Mouse (Mus musculus) gastrocnemius, postnatal 25 days (tissue): ENCODE measurements around the gene Gm48551. TPM values are rescaled to one million over a fixed set of nuclear protein-coding genes. Genes with fewer than 3 reads are reported as not detected.

Experiments
- DNase-seq: peaks from one replicate; pipeline ENCODE4 v3.0.0; 2022
- total RNA-seq, 2 experiments: library from RNA; stranded (reverse); gene quantifications; 1 replicate in 1 of 2; 2 replicates in 1 of 2; pipeline ENCODE4 v1.2.3; 2021

Gm48551 gene
- total RNA-seq, 2 experiments from 2014 or later = 0.78 to 1.0 TPM

DNA sequence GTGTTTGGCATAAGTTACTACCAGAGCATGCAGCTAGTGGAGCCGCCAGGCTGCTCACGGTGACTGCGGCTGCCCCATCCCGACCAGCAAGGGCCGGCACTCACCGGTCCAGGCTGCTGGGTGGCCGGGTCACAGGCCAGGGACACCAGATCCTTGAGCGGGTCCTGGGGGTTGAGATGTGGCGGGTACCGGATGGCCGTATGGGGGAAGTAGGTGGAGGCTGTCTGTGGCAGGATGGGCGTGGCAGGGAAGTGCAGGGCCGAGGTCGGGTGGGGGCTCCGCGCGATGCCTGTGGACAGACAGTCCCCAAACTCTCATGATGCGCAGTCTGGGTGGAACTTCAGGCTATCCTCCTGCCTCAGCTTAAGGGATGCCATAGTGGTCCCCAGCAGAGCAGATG, 20.5 kb downstream of the Gm48551 start:
- no peak for DNase-seq

GRCm38 (mm10) chr10:81405588-81406201, 21.4 kb downstream of the Gm48551 start:
- no peak for DNase-seq

DNA sequence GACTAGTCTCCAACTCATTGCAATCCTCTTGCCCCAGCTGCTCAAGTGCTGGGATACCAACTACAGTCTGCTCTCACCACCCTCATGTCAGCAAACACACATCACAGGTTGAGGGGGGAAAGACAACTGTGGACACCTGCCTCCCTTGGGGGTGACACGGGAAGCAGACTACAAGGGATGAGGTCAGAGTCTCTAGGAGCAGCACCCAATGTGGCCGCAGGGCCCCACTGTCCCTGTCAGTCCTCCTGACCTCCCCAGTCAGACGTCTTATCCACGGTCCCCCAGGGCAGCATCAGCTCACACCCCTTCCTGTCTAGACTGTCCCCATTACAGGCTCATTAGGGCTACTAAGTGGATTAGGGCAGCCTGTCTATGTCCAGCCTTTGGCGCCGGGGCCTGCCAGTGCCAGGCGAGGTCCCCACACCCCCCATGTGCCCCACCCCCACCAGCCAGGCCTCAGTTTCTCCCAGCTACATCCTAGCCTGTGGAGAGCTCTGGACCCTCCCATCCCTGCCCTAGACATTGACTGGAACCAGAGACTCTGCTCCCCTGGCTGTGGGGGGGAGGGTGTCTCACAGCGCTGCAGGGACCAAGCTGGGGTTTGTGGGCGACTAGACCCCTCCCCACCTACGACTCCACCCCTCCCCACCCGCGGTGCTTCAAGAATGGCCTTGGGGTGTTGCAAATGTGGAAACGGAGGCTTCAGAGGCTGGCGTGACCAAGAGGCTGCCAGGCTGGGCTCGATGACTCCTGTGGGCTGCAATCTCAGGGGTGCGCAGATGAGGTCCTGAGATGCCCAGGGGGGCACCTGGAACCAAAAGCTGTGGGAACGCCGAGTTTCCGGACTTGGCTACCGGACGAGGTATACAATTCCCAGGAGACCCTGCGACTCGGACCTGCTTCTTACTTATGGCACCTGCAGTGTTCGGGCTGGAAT, 22.5 kb downstream of the Gm48551 start:
- no peak for DNase-seq

- peak; percentile 81 for DNase-seq
These were observed 23.5 kb downstream of the Gm48551 start for GRCm38 (mm10) chr10:81407539-81408423.

DNA sequence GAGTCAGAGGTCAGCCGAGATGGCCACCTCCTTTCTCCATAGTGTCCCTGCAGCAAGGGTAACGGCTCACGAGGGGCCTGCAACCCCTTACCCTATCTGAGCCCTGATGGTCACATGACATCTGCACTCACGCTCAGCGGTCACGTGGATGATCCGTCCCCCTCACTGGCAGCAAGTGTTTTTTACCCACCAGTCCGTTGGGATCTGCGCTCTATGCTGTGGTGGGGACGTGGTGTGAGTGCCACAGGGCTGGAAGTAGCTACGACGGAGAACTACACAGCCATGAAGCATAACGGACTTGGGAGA, 24.1 kb downstream of the Gm48551 start:
- DNase-seq = no peak

DNA sequence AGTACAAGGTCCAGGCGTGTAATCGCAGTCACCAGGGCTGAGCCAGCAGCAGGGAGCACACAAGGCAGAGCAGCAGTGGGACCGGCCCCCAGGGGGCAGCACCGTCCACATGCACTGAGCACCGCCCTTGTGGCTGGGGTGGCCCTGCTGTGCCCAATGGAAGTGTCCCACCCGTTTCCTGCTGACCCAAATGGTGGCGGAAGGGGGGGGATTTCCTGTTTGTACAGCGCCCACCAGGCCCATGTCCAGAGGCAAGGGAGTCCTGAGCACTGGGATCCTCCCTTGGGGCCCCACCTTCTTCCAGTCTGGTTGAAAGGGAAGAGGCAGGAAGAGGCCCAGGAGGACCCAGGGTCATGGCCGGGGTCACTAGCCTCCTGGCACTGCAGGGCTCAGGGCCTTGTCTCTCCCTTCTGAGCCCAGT, 24.6 kb downstream of the Gm48551 start:
- peak; percentile 87 for DNase-seq

- no peak for DNase-seq
These were observed 25.1 kb downstream of the Gm48551 start for GRCm38 (mm10) chr10:81409330-81409729.

- no peak for DNase-seq
These were observed 26.1 kb downstream of the Gm48551 start for GRCm38 (mm10) chr10:81410350-81410749.

DNA sequence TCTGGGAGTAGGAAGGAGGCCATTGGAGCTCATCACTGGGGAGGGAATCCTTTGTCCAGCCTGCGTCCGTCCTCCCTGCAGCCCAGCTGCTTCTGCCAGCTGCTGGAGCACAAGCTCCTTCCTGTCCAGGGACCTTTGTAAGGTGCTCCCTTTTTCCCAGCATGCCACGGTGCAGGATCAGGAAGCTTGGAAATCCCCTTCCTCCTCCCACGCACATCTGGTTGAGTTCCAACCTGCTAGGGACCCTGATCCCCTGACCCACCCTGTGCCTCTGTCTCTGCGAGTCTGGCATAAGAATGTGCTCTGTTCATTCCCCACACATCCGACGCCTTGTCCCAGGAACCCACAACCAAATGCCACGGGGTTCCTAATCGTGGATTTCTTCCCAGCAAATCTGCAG, 26.7 kb downstream of the Gm48551 start:
- no peak for DNase-seq

DNA sequence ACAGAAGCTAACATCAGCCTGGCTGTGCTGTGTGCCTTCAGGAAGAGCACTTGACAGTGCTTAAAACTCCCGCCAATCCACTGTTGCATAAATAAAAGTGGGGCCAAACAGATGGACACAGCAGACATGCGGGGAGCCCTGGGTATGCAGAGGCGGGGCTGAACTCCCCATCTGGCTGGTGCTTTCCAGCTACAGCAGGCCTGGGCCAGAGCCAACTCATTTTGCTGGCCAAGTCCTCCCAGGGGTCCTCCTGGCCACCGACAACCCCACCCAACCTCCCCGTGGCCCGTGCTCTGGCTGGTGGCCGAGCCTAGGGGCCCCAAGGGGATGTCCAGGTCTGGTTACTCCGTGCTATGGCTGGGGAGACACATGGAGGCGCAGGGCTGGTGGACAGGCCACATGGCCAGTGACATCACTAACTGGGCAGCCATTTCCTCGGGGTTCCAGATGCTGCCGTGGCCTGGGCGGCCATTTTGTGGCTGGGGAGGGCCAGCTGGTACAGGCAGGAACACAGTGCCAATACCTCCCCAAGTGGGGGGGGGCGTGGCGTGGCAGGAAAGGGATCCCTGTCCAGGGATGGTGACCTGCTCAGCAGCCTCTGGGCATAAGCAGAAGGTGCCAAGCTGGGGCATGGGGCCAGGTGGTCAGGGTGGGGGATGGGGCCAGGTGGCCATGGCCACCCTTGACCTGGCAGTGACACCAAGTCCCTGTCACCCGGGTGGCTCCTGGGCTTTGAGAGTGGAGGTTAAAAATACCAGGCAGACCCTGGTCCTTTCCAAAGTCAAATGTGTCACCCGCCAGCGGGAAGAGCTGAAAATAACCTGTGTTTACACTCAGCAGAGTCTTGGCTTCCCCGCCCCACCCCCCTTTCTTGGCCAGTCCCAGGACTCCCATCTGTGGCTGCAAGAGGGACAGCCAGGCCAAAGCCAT, 27.5 kb downstream of the Gm48551 start:
- DNase-seq = peak; percentile 97

GRCm38 (mm10) chr10:81412586-81413309, 28.5 kb downstream of the Gm48551 start:
- DNase-seq = no peak

DNA sequence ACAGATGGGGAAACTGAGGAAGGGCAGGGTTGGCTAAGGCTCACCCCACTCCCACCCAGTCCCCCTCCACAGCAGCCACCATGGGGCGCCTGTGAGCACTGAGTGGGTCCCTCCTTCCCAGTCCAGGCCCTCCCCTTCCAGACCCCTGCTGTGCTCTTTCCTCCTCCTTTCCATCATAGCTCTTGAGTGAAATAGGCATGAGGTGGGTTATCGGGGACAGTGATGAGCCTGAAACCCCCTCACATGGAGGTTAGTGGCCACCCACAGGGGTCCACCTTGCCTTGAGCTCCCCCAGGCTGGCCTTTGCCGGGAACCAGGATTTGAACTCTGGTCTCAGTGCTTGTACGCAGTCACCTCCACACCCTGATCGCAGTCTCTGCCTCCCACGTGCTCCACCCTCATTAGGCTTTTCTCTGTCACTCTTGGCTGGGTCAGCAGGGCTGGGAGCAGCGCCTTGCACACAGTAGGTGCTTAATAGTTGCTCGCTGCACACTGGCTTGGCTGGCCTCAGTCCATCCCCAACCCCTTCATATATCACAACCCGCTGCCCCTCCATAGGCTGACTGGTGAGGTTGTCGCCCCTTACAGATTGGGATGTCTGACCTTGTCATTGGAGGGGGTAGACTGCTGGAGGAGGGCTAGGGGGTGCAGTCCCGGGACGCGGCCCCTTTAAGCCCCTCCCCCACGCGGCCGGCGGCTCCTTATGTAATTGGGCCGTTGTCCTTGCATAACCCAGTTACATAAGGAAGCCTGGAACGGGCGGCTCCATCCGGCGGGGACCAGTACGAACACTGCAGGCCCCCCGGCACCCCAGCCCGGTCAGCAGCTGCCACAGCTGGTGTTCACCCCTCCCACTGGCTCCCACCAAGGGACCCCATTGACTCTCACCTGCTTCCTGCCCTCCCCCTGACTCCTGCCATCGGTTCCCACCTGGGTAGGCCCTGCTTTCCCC, 29.3 kb downstream of the Gm48551 start:
- DNase-seq = peak; percentile 93

- peak; percentile 73 for DNase-seq
These were observed 30.4 kb downstream of the Gm48551 start for GRCm38 (mm10) chr10:81414682-81415081.

DNA sequence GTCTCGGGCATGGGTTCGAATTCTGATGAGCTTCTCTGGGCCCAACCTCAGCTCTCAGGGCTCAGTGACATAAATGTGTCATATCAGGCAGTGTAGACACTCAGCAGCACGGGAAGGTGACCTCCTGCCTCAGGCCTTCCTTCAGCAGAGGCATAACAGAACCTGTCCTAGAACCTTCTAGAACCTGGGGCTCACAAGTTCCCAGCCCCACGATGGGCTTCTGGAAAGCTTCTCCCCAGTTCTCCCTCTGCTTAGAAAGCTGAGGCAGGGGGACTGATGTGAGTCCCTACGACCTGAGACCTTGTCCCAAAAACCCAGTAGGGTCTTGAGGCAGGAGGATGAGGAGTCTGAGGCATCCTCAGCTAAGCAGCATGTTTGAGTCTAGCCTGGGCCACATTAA, 30.9 kb downstream of the Gm48551 start:
- DNase-seq = no peak

GRCm38 (mm10) chr10:81415549-81416310, 31.5 kb downstream of the Gm48551 start:
- peak; percentile 90 for DNase-seq

DNA sequence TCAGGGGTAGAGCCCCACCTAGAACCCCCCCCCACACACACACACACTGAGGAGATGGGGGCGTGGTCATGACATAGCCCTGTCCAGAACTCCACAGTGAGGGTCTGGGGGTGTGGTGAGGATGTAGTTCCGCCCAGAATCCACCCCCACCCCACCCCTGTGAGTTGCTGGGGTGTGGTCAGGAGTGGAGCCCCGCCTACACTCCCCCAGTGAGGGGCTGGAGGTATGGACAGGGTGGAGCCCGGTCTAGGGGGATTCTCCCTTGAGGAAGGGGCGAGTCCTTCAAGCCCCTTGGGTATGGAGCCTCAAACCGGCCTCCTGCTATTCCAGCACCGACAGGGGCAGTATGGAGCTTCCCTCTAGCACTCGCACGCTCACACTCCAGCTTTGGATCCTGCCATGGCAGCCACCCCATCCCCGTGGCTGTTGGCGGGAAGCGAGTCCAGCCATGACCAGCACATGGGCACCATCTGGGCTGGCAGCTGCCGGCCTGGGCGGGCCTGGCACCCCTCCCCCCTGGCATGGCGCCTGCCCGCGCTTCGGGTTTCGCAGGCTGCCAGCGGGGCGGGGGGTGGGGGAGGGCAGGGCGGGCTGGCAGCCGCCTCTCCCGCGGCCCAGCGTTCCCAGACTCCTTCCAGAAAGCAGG, 32.4 kb downstream of the Gm48551 start:
- DNase-seq = peak; percentile 95

DNA sequence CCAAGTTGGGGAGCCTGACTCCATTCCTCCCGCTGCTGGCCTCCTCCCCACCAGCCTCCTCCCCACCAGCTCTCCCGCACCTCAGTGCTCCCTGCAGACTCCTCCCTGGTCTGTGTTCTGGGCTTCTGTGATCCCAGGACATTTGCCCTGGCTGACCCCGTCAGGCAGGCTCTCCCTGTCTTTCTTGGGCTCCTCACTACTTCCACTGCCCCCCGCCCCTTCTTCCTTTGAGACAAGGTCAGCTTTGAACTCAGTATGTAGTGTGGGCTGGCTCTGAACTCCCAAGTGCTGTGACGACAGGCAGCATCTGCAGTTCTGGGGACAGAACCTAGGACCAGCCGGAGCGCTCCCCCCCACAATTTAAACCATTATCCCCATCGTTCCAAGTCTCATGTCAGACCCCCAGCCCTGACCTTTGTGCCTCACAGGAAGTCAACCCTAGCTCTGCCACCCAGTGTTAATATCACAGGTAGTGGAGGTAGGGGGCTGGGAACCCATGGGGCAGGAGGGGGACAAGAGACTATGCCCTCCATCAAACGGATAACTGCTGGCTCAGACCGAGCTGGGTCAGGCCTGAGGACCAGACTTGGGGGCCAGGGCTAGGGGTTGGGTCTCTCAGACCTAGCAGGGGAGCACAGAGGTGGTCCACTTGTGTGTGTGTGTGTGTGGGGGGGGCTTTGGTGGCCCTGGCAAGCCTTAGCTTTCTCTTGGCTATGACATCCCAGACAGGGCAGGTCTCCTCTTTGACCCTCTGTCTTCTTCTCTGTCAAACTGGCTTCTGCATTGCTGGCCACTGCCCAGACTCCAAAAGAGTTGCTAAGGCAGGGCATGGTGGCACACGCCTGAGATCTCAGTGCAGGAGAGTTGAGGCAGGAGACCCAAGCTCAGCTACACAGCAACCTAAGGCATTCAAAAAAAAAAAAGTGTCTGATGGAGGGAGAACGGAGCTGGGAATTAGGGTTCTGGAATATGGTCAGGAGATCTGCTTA, 33.3 kb downstream of the Gm48551 start:
- DNase-seq = no peak
